Mouse (Mus musculus) ES-E14 (cell line): ENCODE results near the gene Minpp1. TPM values are rescaled to one million over a fixed set of nuclear protein-coding genes. Genes with fewer than 3 reads are reported as not detected.

ENCODE experiments used
- DNase-seq: peaks from one replicate; pipeline ENCODE4 v3.0.0-alpha.2; 2013; ENCODE audit warnings: low read depth, low spot score
- H3K27ac ChIP-seq: 2 replicates; pipeline ENCODE4 v1.5.1; 2012; ENCODE audit warnings: low read depth, mild to moderate bottlenecking, low read length, moderate library complexity, mixed read lengths; ENCODE audit not compliant: poor library complexity, insufficient read depth, severe bottlenecking
- H3K36me3 ChIP-seq: 2 replicates; pipeline ENCODE4 v1.6.1; 2012; ENCODE audit warnings: mild to moderate bottlenecking, low read length, moderate library complexity, mixed read lengths; ENCODE audit not compliant: control insufficient read depth, poor library complexity, insufficient read depth, severe bottlenecking
- H3K4me1 ChIP-seq, 2 experiments: fragments of 150-350 bp in 1 of 2; sonication (generic) in 1 of 2; 2 replicates each; pipeline ENCODE4 v1.6.1; 2012; ENCODE audit warnings: low read length in 2 of 2, mild to moderate bottlenecking in 1 of 2, mixed read lengths in 1 of 2; ENCODE audit not compliant: control insufficient read depth in 2 of 2, insufficient read depth in 2 of 2, poor library complexity in 1 of 2
- H3K4me3 ChIP-seq, 2 experiments: fragments of 150-350 bp in 1 of 2; sonication (generic) in 1 of 2; 2 replicates each; pipeline ENCODE4 v1.5.1; 2012; ENCODE audit warnings: low read length in 2 of 2, low read depth in 1 of 2, mild to moderate bottlenecking in 1 of 2, mixed read lengths in 1 of 2; ENCODE audit not compliant: insufficient read depth in 1 of 2, poor library complexity in 1 of 2, severe bottlenecking in 1 of 2
- H3K9ac ChIP-seq: 2 replicates; pipeline ENCODE4 v1.6.1; 2012; ENCODE audit warnings: low read depth, mild to moderate bottlenecking, low read length, mixed read lengths; ENCODE audit not compliant: poor library complexity, insufficient read depth, severe bottlenecking
- H3K9me3 ChIP-seq: fragments of 150-350 bp; sonication (generic); 2 replicates; pipeline ENCODE4 v1.6.1; 2012; ENCODE audit warnings: low read depth, mild to moderate bottlenecking, low read length; ENCODE audit not compliant: control insufficient read depth, insufficient read depth
- CHD2 ChIP-seq: IDR thresholded peaks from 2 replicates; pipeline ENCODE4 v1.6.1; 2014; ENCODE audit warnings: mild to moderate bottlenecking, low read depth, low read length, inconsistent platforms
- HCFC1 ChIP-seq: IDR thresholded peaks from 2 replicates; pipeline ENCODE4 v1.6.1; 2012; ENCODE audit warnings: low read length, inconsistent platforms, borderline replicate concordance; ENCODE audit not compliant: insufficient read depth
- MAFK ChIP-seq: IDR thresholded peaks from 2 replicates; pipeline ENCODE4 v1.6.1; 2014; ENCODE audit warnings: mild to moderate bottlenecking, low read depth, low read length, inconsistent platforms; ENCODE audit not compliant: insufficient read depth
- ZC3H11A ChIP-seq: IDR thresholded peaks from 2 replicates; pipeline ENCODE4 v1.6.1; 2012; ENCODE audit warnings: low read depth, mild to moderate bottlenecking, inconsistent platforms, low read length, borderline replicate concordance
- ZNF384 ChIP-seq: IDR thresholded peaks from 2 replicates; pipeline ENCODE4 v1.6.1; 2012; ENCODE audit warnings: low read depth, low read length, inconsistent platforms
- in situ Hi-C, 2 experiments: fragments of 600-800 bp; cut with MboI; formaldehyde crosslinking; loops; one replicate each; pipeline ENCODE4 v1.15.1; 2025; ENCODE audit warnings: low sequenced_read_pairs in 2 of 2, inconsistent platforms in 1 of 2; ENCODE audit not compliant: unreplicated experiment in 2 of 2
- total RNA-seq: library from RNA; depleted of rRNA; stranded (reverse); fragments of 300-350 nt; gene quantifications from 2 replicates; pipeline ENCODE4 v1.2.3, GENCODE M21; 2012

Minpp1 gene
- total RNA-seq, 1 experiment = 60.8 TPM

- Histone ChIP-seq H3K27ac (no peak overlapping the region), H3K9ac (no peak overlapping the region), H3K9me3 (no peaks in the 10 kb centered on the region), H3K36me3 (no peaks in the 10 kb centered on the region), H3K4me1 (peaks cover under 1 to 3% of the 10 kb centered on the region in 2 experiments), H3K4me3 (no peak overlapping the region)
- in situ Hi-C loops = no loop called here
- TF ChIP-seq ZNF384 (no peak), CHD2 (no peak), MAFK (no peak), ZC3H11A (no peak), HCFC1 (no peak)
- no peak for DNase-seq
Observed at GRCm38 (mm10) chr19:32529252-32529942, 43.8 kb downstream of the Minpp1 start.

- Histone ChIP-seq H3K9me3 (no peaks in the 10 kb centered on the region), H3K9ac (no peak overlapping the region), H3K36me3 (no peaks in the 10 kb centered on the region), H3K4me1 (no peaks in the 10 kb centered on the region), H3K27ac (no peak overlapping the region), H3K4me3 (no peak overlapping the region)
- in situ Hi-C loops = no loop called here
- no peak for DNase-seq
- TF ChIP-seq ZNF384 (no peak), HCFC1 (no peak), CHD2 (no peak), MAFK (no peak), ZC3H11A (no peak)
Observed at GRCm38 (mm10) chr19:32530296-32530695, 44.7 kb downstream of the Minpp1 start.

GRCm38 (mm10) chr19:32532331-32532730 is 46.8 kb downstream of the Minpp1 start:
- no peak for DNase-seq
- H3K9me3 ChIP-seq = no peaks in the 10 kb centered on the region
- in situ Hi-C loops = no loop called here
- no peak for TF ChIP-seq CHD2
- TF ChIP-seq HCFC1 = no peak
- no peak for TF ChIP-seq ZNF384
- no peak overlapping the region for H3K4me3 ChIP-seq
- no peak overlapping the region for H3K9ac ChIP-seq
- H3K27ac ChIP-seq = no peak overlapping the region
- no peaks in the 10 kb centered on the region for H3K4me1 ChIP-seq
- H3K36me3 ChIP-seq = no peaks in the 10 kb centered on the region

GRCm38 (mm10) chr19:32532737-32533505 is 47.4 kb downstream of the Minpp1 start:
- Histone ChIP-seq H3K9me3 (no peaks in the 10 kb centered on the region), H3K27ac (no peak overlapping the region), H3K4me3 (no peak overlapping the region), H3K9ac (no peak overlapping the region), H3K36me3 (no peaks in the 10 kb centered on the region), H3K4me1 (no peaks in the 10 kb centered on the region)
- in situ Hi-C loops = no loop called here
- TF ChIP-seq MAFK = no peak
- no peak for TF ChIP-seq CHD2
- no peak for TF ChIP-seq ZNF384
- TF ChIP-seq HCFC1 = no peak
- no peak for TF ChIP-seq ZC3H11A
- no peak for DNase-seq

GRCm38 (mm10) chr19:32534887-32535286 is 49.3 kb downstream of the Minpp1 start:
- H3K27ac ChIP-seq = no peak overlapping the region
- H3K9ac ChIP-seq = no peak overlapping the region
- in situ Hi-C loops = no loop called here
- H3K4me1 ChIP-seq = no peaks in the 10 kb centered on the region
- H3K4me3 ChIP-seq = no peak overlapping the region
- TF ChIP-seq CHD2 (no peak), ZNF384 (no peak), MAFK (no peak), ZC3H11A (no peak), HCFC1 (no peak)
- no peaks in the 10 kb centered on the region for H3K36me3 ChIP-seq
- no peak for DNase-seq
- H3K9me3 ChIP-seq = no peaks in the 10 kb centered on the region
